Mouse (Mus musculus) E14TG2a.4 (cell line): ENCODE measurements at regions not wholly inside any gene's neighbourhood (a gene's known extent, or its start where the extent isn't known, plus 50 kb on each side); places are given as distances from the start of the nearest gene placed in this dataset.

ENCODE experiments used
- CTCF ChIP-seq: conservative IDR thresholded peaks from 2 replicates; pipeline ENCODE4 v1.5.1; 2014; ENCODE audit warnings: low read length
- NANOG ChIP-seq: IDR thresholded peaks from 2 replicates; pipeline ENCODE4 v1.6.1; 2014; ENCODE audit warnings: borderline replicate concordance, low read length, mixed read lengths
- POU5F1 ChIP-seq: IDR thresholded peaks from 2 replicates; pipeline ENCODE4 v1.6.1; 2014; ENCODE audit warnings: low read length, borderline replicate concordance

GRCm38 (mm10) chr10:42072758-42073157 is 54.5 kb upstream of the Armc2 start:
- TF ChIP-seq CTCF (no peak), POU5F1 (no peak), NANOG (no peak)
